Mouse (Mus musculus) megakaryocyte, embryonic 14.5 days (primary cell): ENCODE measurements at regions not wholly inside any gene's neighbourhood (a gene's known extent, or its start where the extent isn't known, plus 50 kb on each side); places are given as distances from the start of the nearest gene placed in this dataset.

Source experiments
- FLI1 ChIP-seq: IDR thresholded peaks from 2 replicates; pipeline ENCODE4 v1.6.1; 2012; ENCODE audit warnings: low read length, inconsistent platforms, mixed read lengths
- GATA1 ChIP-seq: IDR thresholded peaks from 3 replicates; pipeline ENCODE4 v1.6.1; 2012; ENCODE audit warnings: mixed read lengths, low read length, inconsistent platforms, borderline replicate concordance

- TF ChIP-seq GATA1: no peak
- no peak for TF ChIP-seq FLI1
These were observed 318.4 kb upstream of the Shh start for GRCm38 (mm10) chr5:28785347-28786060.
